Mouse (Mus musculus): ENCODE results near the gene Slc13a3.

DNA sequence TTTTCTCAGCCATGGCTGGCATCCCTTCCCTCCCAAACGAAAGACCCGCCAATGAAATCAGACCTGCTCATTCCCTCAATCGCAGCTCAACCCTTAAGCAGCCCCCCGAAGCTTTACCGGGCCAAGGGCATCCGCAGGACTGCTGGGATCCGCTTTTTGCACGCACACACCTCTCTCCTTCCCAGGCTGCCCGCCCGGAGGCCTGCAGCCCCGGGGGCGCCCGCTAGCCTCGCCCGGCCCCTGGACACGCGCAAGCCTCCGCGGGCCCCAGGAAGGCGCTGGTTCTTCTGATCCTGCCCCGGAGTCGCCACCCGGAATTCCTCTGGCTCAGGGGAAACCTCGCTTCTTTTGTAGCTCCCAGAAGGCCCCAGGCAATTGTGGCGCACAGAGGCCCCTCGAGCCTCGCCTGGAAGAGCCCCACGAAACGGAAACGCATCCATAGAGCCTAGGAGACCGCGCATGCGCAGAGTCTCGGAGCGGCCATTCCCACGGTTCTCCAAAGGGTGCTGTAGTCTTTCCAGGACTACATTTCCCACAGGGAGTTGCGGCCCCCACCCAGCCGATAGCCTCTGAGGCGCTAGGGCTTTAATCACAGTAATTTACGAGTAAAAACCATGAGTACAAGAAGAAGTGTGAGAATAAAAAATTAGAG lies 85.1 kb downstream of the Slc13a3 start, which contains the start of gene Zfp334:
- no peak for TF ChIP-seq CTCF (IDR thresholded peaks at IDR 0.05; ENCODE audit: borderline replicate concordance, insufficient read depth, low read length)
- TF ChIP-seq POLR2A (IDR thresholded peaks at IDR 0.05; ENCODE audit: low read depth, low read length), result peak; percentile 76

All from embryonic fibroblast, embryonic 13.5 days (primary cell).